Mouse (Mus musculus) lung, adult 2 months (tissue): ENCODE measurements around the gene Tmem54.

Source experiments
- CTCF ChIP-seq: fragments of 200-500 bp; IDR thresholded peaks from 2 replicates; pipeline ENCODE4 v1.5.1; 2011; ENCODE audit warnings: mild to moderate bottlenecking, low read length, control low read depth; ENCODE audit not compliant: insufficient read depth
- POLR2A ChIP-seq: fragments of 200-500 bp; IDR thresholded peaks from 2 replicates; pipeline ENCODE4 v1.6.1; 2011; ENCODE audit warnings: low read depth, mild to moderate bottlenecking, control low read depth, low read length, borderline replicate concordance; ENCODE audit errors: extremely low read depth

DNA sequence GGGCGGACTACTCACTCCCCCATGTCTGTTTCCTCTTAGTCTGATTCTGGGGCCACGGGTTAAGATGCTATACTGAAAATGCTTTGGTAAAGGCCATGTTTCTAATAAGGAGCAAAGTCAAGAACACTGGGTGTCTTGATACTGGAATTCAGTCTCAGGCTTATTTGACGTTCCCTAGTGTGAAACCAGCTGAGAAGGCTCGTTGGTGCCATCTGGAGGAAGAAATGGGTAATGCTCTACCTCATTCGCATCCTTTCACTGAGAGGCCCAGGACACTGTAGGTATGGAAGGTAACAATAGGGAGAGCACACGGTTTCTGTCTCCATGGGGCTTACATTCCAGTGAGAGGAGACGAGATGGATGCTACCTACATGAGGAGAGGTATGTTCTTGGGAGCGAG lies 19.3 kb upstream of the Tmem54 start:
- TF ChIP-seq CTCF (peak; percentile 51; the same call in 1 of the 2 replicates), POLR2A (no peak)
